Mouse (Mus musculus): ENCODE results near the gene Il6. TPM values are rescaled to one million over a fixed set of nuclear protein-coding genes. Genes with fewer than 3 reads are reported as not detected.
"Not testable (repeated sequence)": the region's sequence is repeated elsewhere in the genome, so short reads cannot be mapped to it uniquely, and the experiment has no call there.

Gene Il6
- total and polyA plus RNA-seq, 2 experiments from 2014 or later, result 0.38 TPM; not detected in 1

DNA sequence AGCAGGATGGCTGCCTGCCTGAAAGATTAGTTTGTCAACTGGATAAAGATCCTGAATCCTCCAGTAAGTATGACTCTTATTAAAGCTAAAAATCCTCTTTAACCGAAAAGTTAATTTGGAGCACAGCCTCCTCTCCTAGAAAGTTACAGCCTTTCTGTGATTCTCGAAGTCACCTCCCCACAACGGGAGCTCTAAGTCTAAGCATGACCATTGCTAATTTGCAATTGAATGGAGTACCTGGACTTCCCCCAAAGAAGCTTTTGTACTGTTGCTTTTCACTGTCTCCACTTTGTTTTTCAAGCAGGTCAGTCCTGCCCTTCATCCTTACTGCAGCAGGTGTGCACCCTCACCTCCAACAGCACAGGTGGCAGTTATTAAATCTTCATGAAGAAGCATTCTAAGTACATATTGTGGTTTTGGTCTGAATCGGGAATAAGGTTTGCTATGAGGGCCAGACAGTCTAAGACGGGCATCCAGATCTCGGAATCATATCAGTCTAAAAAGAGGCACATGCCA is 45.4 kb downstream of the Il6 start:
- H3K27ac ChIP-seq (ENCODE audit: low read depth, low read length), result no peak overlapping the region
- H3K9ac ChIP-seq (replicated peaks; ENCODE audit: low read length, poor library complexity, severe bottlenecking), result no peak overlapping the region
- H3K36me3 ChIP-seq (ENCODE audit: insufficient read depth, low read length), result peaks cover 4% of the 10 kb centered on the region; the same call in 1 of the 2 replicates
- H3K4me1 ChIP-seq (ENCODE audit: insufficient read depth, low read length), result no peaks in the 10 kb centered on the region
- H3K4me3 ChIP-seq (ENCODE audit: low read depth, low read length), result no peak overlapping the region
- ATAC-seq (ENCODE audit: low FRiP score), result no peak
- H3K27me3 ChIP-seq (ENCODE audit: insufficient read depth, low read length), result no peaks in the 10 kb centered on the region
- TF ChIP-seq CTCF (IDR thresholded peaks at IDR 0.05), result no peak
- no peak for DNase-seq (ENCODE audit: low spot score)
- H3K9me3 ChIP-seq (ENCODE audit: low read length), result no peaks in the 10 kb centered on the region
- WGBS, result 44% methylated on average over 6 of the region's 6 CpGs
- no peak overlapping the region for H3K4me2 ChIP-seq (ENCODE audit: low read depth, low read length, poor library complexity, severe bottlenecking)

DNA sequence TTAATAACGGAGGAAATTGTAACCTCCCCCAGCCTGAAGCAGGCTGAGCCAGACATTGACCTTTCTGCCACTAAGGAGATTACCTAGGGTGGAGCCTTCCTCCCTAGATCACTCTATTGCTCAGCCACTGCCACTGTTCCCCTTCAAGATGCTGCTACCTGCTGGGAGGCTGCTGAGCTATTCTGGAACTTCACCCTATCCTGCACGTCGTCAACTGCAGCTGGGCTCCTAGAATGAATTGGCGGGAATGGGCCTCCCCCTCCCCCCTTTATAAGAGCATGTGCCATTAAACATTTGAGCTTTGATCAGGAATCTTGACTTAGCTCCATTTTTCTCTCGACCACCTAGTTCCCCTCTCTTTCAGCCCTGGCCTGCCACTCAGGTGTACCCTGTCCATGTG is 46.7 kb downstream of the Il6 start:
- not testable (repeated sequence) for H3K4me3 ChIP-seq (ENCODE audit: low read depth, low read length); ATAC-seq (ENCODE audit: low FRiP score); DNase-seq (ENCODE audit: low spot score); H3K9me3 ChIP-seq (ENCODE audit: low read length); H3K4me1 ChIP-seq (ENCODE audit: insufficient read depth, low read length); H3K4me2 ChIP-seq (ENCODE audit: low read depth, low read length, poor library complexity, severe bottlenecking); H3K36me3 ChIP-seq (ENCODE audit: insufficient read depth, low read length); H3K9ac ChIP-seq (replicated peaks; ENCODE audit: low read length, poor library complexity, severe bottlenecking); H3K27ac ChIP-seq (ENCODE audit: low read depth, low read length); H3K27me3 ChIP-seq (ENCODE audit: insufficient read depth, low read length)
- 43% methylated on average over 5 of the region's 5 CpGs for WGBS

DNA sequence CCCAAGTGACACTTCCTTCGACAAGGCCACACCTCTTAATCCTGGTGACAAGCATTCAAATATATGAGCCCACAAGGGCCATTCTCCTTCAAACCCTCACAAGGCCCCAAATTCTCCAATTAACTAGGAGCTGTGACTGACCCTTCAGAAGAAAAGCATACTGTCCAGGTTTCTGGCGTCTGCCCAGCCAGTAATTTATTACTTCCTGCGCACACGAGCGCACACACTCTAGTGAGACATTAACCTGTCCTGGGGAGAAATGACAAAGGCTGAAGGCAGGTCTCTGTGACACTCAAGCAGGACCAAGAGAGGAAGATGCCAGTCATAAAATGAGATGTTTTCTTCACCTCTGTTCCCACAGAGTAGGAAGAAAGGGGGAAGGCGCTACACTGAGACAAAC is 54.8 kb downstream of the Il6 start:
- H3K4me3 ChIP-seq (ENCODE audit: low read depth, low read length), result no peak overlapping the region
- H3K4me1 ChIP-seq (ENCODE audit: insufficient read depth, low read length), result no peaks in the 10 kb centered on the region
- WGBS, result 75% methylated on average over 6 of the region's 6 CpGs
- H3K4me2 ChIP-seq (ENCODE audit: low read depth, low read length, poor library complexity, severe bottlenecking), result no peak overlapping the region
- H3K36me3 ChIP-seq (ENCODE audit: insufficient read depth, low read length), result peaks cover 7% of the 10 kb centered on the region
- DNase-seq (ENCODE audit: low spot score), result no peak
- no peaks in the 10 kb centered on the region for H3K9me3 ChIP-seq (ENCODE audit: low read length)
- ATAC-seq (ENCODE audit: low FRiP score), result no peak
- no peak overlapping the region for H3K9ac ChIP-seq (replicated peaks; ENCODE audit: low read length, poor library complexity, severe bottlenecking)
- H3K27me3 ChIP-seq (ENCODE audit: insufficient read depth, low read length), result no peaks in the 10 kb centered on the region
- TF ChIP-seq CTCF (IDR thresholded peaks at IDR 0.05), result no peak
- no peak overlapping the region for H3K27ac ChIP-seq (ENCODE audit: low read depth, low read length)

Other genes with a start within 250 kb of the Il6 start
- 9.1 and 11.3 TPM in 2 replicates for gene Tyms, start 60.5 kb downstream of the Il6 start, total RNA-seq (2014; rRNA removed)
- gene Tyms, start 60.5 kb downstream of the Il6 start, polyA plus RNA-seq (2015; fragmentation: Nextera tagmentation; extraction: Ambion mirVana), result 17.8 and 21.2 TPM in 2 replicates
- gene Garem2, start 92.0 kb downstream of the Il6 start, total RNA-seq (2014; rRNA removed), result 18.1 and 20.6 TPM in 2 replicates
- gene Garem2, start 92.0 kb downstream of the Il6 start, polyA plus RNA-seq (2015; fragmentation: Nextera tagmentation; extraction: Ambion mirVana), result 8.9 and 9.9 TPM in 2 replicates
- gene 3110082J24Rik, start 93.0 kb downstream of the Il6 start, total RNA-seq (2014; rRNA removed), result 3.3 and 4.3 TPM in 2 replicates
- 2.6 and 3.8 TPM in 2 replicates for gene 3110082J24Rik, start 93.0 kb downstream of the Il6 start, polyA plus RNA-seq (2015; fragmentation: Nextera tagmentation; extraction: Ambion mirVana)
- 42.3 and 54.1 TPM in 2 replicates for gene Hadha, start 142.0 kb downstream of the Il6 start, total RNA-seq (2014; rRNA removed)
- 58.7 and 59.8 TPM in 2 replicates for gene Hadha, start 142.0 kb downstream of the Il6 start, polyA plus RNA-seq (2015; fragmentation: Nextera tagmentation; extraction: Ambion mirVana)
- 49.9 and 56.8 TPM in 2 replicates for gene Hadhb, start 142.1 kb downstream of the Il6 start, total RNA-seq (2014; rRNA removed)
- 41.1 and 47.0 TPM in 2 replicates for gene Hadhb, start 142.1 kb downstream of the Il6 start, polyA plus RNA-seq (2015; fragmentation: Nextera tagmentation; extraction: Ambion mirVana)
- gene Adgrf3, start 192.6 kb downstream of the Il6 start, total RNA-seq (2014; rRNA removed), result 0.14 TPM in 1 of 2 replicates, not detected in the other
- not detected in 2 replicates for gene Adgrf3, start 192.6 kb downstream of the Il6 start, polyA plus RNA-seq (2015; fragmentation: Nextera tagmentation; extraction: Ambion mirVana)
- gene Selenoi, start 219.5 kb downstream of the Il6 start, total RNA-seq (2014; rRNA removed), result 99.1 and 113 TPM in 2 replicates
- gene Selenoi, start 219.5 kb downstream of the Il6 start, polyA plus RNA-seq (2015; fragmentation: Nextera tagmentation; extraction: Ambion mirVana), result 24.3 and 26.8 TPM in 2 replicates

Data from midbrain, postnatal 0 days (tissue).